8 mouse cellular contexts compared by ENCODE assay signal in genomic region chr5:57721148-57721712, GRCm38 (mm10). TPM values are rescaled to one million over a fixed set of nuclear protein-coding genes. Genes with fewer than 3 reads are reported as not detected.
DNase-seq lines count a peak whose midpoint lies in the region; ATAC-seq and TF ChIP-seq lines count a peak whose summit lies in the region.

No protein-coding gene starts in this region.

- H3K27ac ChIP-seq in hindbrain, embryonic 12.5 days = no peak overlapping the region
- no peak overlapping the region for H3K27ac ChIP-seq in midbrain, embryonic 13.5 days

- intact Hi-C loops in heart, postnatal 14 days (cut with DNase I) = loop anchor here (2.0 kb wide), 1 partner anchor 22 kb away; no protein-coding TSS in a partner anchor

- peaks cover 9% of the 10 kb centered on the region for H3K4me1 ChIP-seq in hindbrain, embryonic 12.5 days
- peaks cover 31% of the 10 kb centered on the region for H3K4me1 ChIP-seq in midbrain, embryonic 13.5 days (replicated peaks)

- H3K9ac ChIP-seq in hindbrain, embryonic 12.5 days = no peak overlapping the region
- peak overlapping the region; percentile 81 for H3K9ac ChIP-seq in midbrain, embryonic 13.5 days (replicated peaks)

- TF ChIP-seq CTCF in brain, embryonic 14.5 days (IDR thresholded peaks at IDR 0.05; ENCODE audit: borderline replicate concordance, extremely low read depth, insufficient read depth, insufficient read length) = no peak

- no peaks in the 10 kb centered on the region for H3K9me3 ChIP-seq in hindbrain, embryonic 12.5 days (replicated peaks)
- no peaks in the 10 kb centered on the region for H3K9me3 ChIP-seq in midbrain, embryonic 13.5 days

- peak overlapping the region; percentile 83 for H3K4me2 ChIP-seq in hindbrain, embryonic 12.5 days (replicated peaks)
- H3K4me2 ChIP-seq in midbrain, embryonic 13.5 days (replicated peaks) = peak overlapping the region; percentile 88

- peak overlapping the region; percentile 65 for H3K4me3 ChIP-seq in hindbrain, embryonic 12.5 days
- peak overlapping the region; percentile 76 for H3K4me3 ChIP-seq in midbrain, embryonic 13.5 days (replicated peaks)

- peaks cover 17% of the 10 kb centered on the region; the same call in 1 of the 2 replicates for H3K27me3 ChIP-seq in hindbrain, embryonic 12.5 days
- peaks cover 5% of the 10 kb centered on the region; the same call in 1 of the 2 replicates for H3K27me3 ChIP-seq in midbrain, embryonic 13.5 days

- H3K36me3 ChIP-seq in hindbrain, embryonic 12.5 days = no peaks in the 10 kb centered on the region
- H3K36me3 ChIP-seq in midbrain, embryonic 13.5 days = no peaks in the 10 kb centered on the region

- no peak for ATAC-seq in hindbrain, embryonic 12.5 days (ENCODE audit: low FRiP score)
- ATAC-seq in midbrain, embryonic 13.5 days = no peak

- no peak for TF ChIP-seq POLR2A in brain, embryonic 14.5 days (IDR thresholded peaks at IDR 0.05; ENCODE audit: borderline replicate concordance, extremely low read depth, insufficient read depth, insufficient read length, poor library complexity, severe bottlenecking)

- 35% methylated on average over 8 of the region's 8 CpGs for WGBS in hindbrain, embryonic 12.5 days
- WGBS in midbrain, embryonic 13.5 days = 33% methylated on average over 8 of the region's 8 CpGs

- DNase-seq in heart, adult 11 months = peak; percentile 78
- no peak for DNase-seq in heart, postnatal 14 days
- DNase-seq in brain, embryonic 14.5 days (ENCODE audit: low read depth) = peak; percentile 20
- DNase-seq in embryo, embryonic 9.5 days (ENCODE audit: extremely low spot score) = no peak
- DNase-seq in lung, postnatal 36 days = no peak
- DNase-seq in T-cell, adult 2 months (ENCODE audit: low spot score) = no peak

RNA-seq across cellular contexts. Expression of gene Pcdh7, which starts 3.5 kb away (rescaled TPM):
- 100 to 1,000 TPM; 113 to 135 TPM for total RNA-seq in heart, postnatal 14 days (2021)
- 10.0 and 25.8 TPM in 2 replicates for polyA plus RNA-seq in brain, embryonic 14.5 days (2012; rRNA removed)
- 15.3 and 16.8 TPM in 2 replicates for polyA plus RNA-seq in hindbrain, embryonic 12.5 days (2016; fragmentation: Nextera tagmentation; extraction: Ambion mirVana)
- polyA plus RNA-seq in midbrain, embryonic 13.5 days (2015; fragmentation: Nextera tagmentation; extraction: Ambion mirVana) = 13.5 and 14.3 TPM in 2 replicates

Comparison
In these comparisons a context has a peak if more than half of its experiments do, and no peak if none do; other contexts are left out.
1. DNase-seq: peak in heart, adult 11 months (single experiment) and brain, embryonic 14.5 days (single experiment); none in heart, postnatal 14 days (0 of 2), embryo, embryonic 9.5 days (single experiment), lung, postnatal 36 days (single experiment) and T-cell, adult 2 months (single experiment).